Mouse (Mus musculus) ES-E14 (cell line): Measurements from ENCODE around the gene Ralgds.

ENCODE experiments used
- HCFC1 ChIP-seq: IDR thresholded peaks from 2 replicates; pipeline ENCODE4 v1.6.1; 2012; ENCODE audit warnings: low read length, inconsistent platforms, borderline replicate concordance; ENCODE audit not compliant: insufficient read depth
- ZNF384 ChIP-seq: IDR thresholded peaks from 2 replicates; pipeline ENCODE4 v1.6.1; 2012; ENCODE audit warnings: low read depth, low read length, inconsistent platforms

- TF ChIP-seq ZNF384 (no peak), HCFC1 (no peak)
These were observed 50.9 kb downstream of the Ralgds start for GRCm38 (mm10) chr2:28563830-28564229.
